Mouse (Mus musculus): ENCODE data around the gene Nr1h4. TPM values are rescaled to one million over a fixed set of nuclear protein-coding genes. Genes with fewer than 3 reads are reported as not detected.

The Nr1h4 gene
- polyA plus RNA-seq (2015; fragmentation: Nextera tagmentation; extraction: Ambion mirVana): 9.7 and 24.3 TPM in 2 replicates

GRCm38 (mm10) chr10:89532929-89533727, at the start of gene Nr1h4:
TSS of gene Nr1h4 (minus strand) at chr10:89533585.

GRCm38 (mm10) chr10:89443623-89444151, 89.7 kb downstream of the Nr1h4 start, which contains the start of gene Gas2l3:
TSS of gene Gas2l3 (minus strand) at chr10:89443967.

Other genes starting within 250 kb of the Nr1h4 start
- 0.28 and 0.69 TPM in 2 replicates for gene Ano4, start 188.8 kb downstream of the Nr1h4 start, polyA plus RNA-seq (2015; fragmentation: Nextera tagmentation; extraction: Ambion mirVana)
- gene Gas2l3, start 89.6 kb downstream of the Nr1h4 start, polyA plus RNA-seq (2015; fragmentation: Nextera tagmentation; extraction: Ambion mirVana): 3.8 and 6.3 TPM in 2 replicates
- 0.04 and 0.05 TPM in 2 replicates for gene Slc17a8, start 87.7 kb upstream of the Nr1h4 start, polyA plus RNA-seq (2015; fragmentation: Nextera tagmentation; extraction: Ambion mirVana)
- 4.8 and 8.9 TPM in 2 replicates for gene Scyl2, start 152.7 kb upstream of the Nr1h4 start, polyA plus RNA-seq (2015; fragmentation: Nextera tagmentation; extraction: Ambion mirVana)
- gene Actr6, start 198.7 kb upstream of the Nr1h4 start, polyA plus RNA-seq (2015; fragmentation: Nextera tagmentation; extraction: Ambion mirVana): 73.6 and 97.8 TPM in 2 replicates
- gene Uhrf1bp1l, start 211.4 kb upstream of the Nr1h4 start, polyA plus RNA-seq (2015; fragmentation: Nextera tagmentation; extraction: Ambion mirVana): 17.5 and 30.6 TPM in 2 replicates